Mouse (Mus musculus): ENCODE data around the gene Etnk2.

Etnk2 gene

DNA sequence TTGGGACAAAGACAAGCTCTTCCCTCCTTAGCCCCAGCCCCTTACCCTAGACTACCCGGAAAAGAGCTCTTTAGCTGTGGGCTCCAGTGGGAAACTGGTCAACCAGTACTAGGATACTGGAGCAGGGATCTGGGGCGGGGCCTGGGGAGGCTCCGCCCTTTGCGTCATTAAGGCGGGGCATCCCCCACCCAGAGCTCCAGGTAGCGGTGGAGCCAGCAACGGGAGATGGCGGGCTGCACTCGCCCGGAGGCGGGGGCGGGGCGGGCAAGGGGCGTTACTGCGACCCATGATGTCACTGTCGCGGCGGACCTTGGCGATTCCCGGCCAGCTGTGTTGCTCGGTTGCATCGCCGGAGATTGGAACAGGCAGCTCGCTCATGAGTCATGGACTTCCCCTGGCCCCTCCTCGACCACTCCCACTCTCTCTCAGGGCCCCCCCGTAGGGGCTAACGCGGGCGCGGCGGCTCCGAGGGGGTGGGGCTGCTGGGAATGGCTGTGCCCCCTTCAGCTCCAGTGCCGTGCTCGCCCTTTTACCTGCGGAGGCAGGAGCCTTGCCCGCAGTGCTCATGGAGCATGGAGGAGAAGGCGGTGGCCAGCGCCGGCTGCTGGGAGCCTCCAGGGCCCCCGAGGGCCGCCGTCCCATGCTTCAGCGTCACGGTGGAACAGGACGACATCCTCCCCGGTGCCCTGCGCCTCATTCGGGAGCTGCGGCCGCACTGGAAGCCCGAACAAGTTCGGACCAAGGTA is at the start of gene Etnk2:
TSS of gene Etnk2 (plus strand) at position 297 of the 746 bp plus-strand sequence.
- POLR2A ChIA-PET = interaction anchor here in 3 of 4 experiments (0.6 to 5.5 kb wide), 86 partner anchors 10 to 736 kb away, joined by 3 to 49 read pairs (median 4); partner anchors contain the start of genes Btg2 (in 2 of the 3), Ppp1r15b (in 2 of the 3), Snrpe (in 2 of the 3) and Kiss1 (in 1 of the 3)

DNA sequence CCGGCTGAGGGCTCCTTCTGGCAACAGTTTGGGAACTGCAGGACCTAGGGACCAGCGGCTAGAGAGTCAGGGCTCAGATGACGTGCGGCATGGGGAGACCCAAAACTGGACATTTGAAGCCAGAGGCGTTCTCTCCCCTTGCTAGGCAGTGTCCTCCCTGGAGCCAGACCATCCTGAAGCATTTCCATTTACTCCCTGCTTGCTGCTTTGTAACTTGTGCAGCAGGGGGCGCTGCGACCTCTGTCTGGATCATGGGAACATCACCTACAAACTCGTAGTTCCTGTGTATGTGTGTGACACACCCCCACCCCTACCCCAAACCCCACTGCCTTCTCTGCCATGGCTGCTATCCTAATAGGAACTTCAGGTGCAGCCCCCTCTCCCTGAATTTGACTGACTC is 49.0 kb upstream of the Etnk2 start:
- CTCF ChIA-PET = interaction anchor here (0.7 to 2.3 kb wide), 18 partner anchors 16 to 741 kb away, joined by 3 to 22 read pairs (median 4); partner anchors contain the start of genes Etnk2 (in 1 of the 4) and Snrpe (in 1 of the 4)
- POLR2A ChIA-PET = interaction anchor here in 3 of 4 experiments (0.5 to 1.8 kb wide), 5 partner anchors 18 to 41 kb away, joined by 3 to 4 read pairs (median 3); no protein-coding TSS in a partner anchor

More for the DNA sequence above, at the start of gene Etnk2:
- CTCF ChIA-PET = interaction anchor here (0.6 to 3.6 kb wide), 36 partner anchors 8 to 251 kb away, joined by 3 to 32 read pairs (median 5); partner anchors contain the start of gene Snrpe (in 1 of the 4)

DNA sequence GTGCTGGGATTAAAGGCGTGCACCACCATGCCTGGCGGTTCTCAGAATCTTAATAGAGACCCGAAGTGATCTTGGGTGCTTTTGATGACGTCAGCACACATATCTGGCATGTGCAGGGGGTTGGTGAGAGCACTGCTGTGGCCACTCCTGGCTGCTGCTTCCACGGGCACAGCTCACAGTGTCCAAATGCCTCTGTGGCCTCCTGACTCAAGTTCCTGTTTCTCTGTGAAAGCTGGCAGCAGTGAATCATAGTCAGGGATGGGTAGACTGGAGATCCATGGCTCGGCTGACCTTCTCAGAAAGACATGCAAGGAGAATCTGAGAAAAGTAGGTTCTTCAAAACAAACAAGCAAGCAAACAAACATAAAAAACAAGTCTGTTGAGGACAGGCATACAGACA is 47.6 kb upstream of the Etnk2 start:
- CTCF ChIA-PET = interaction anchor here in 3 of 4 experiments (0.9 to 2.9 kb wide), 5 partner anchors 9 to 295 kb away, joined by 3 to 27 read pairs (median 5); partner anchors contain the start of gene Snrpe (in 1 of the 3)
- POLR2A ChIA-PET = interaction anchor here in 1 of 4 experiments (20.0 kb wide), 1 partner anchor 23 kb away, joined by 388 read pairs; no protein-coding TSS in a partner anchor

DNA sequence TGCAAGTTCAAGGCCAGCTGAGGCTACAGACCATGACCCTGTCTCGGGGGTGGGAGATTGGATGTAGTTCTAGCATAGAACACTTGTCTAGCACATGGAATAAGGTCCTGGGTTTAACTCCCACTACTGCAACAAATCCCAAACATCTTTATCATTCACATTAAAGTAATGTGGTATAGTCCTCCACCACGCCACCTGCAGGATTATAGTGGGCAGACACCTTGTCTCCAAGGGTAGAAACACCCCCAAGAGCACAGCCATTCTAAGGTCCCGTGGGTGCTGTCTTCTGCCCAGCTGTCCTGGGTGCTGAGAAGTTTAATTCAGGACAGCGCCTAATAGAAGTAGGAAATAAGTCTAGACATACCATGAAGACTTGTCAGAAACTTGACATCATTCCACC is 46.8 kb upstream of the Etnk2 start:
- CTCF ChIA-PET = interaction anchor here (0.6 to 2.9 kb wide), 13 partner anchors 10 to 294 kb away, joined by 3 to 27 read pairs (median 5); partner anchors contain the start of genes Ren1 (in 1 of the 4) and Snrpe (in 1 of the 4)

DNA sequence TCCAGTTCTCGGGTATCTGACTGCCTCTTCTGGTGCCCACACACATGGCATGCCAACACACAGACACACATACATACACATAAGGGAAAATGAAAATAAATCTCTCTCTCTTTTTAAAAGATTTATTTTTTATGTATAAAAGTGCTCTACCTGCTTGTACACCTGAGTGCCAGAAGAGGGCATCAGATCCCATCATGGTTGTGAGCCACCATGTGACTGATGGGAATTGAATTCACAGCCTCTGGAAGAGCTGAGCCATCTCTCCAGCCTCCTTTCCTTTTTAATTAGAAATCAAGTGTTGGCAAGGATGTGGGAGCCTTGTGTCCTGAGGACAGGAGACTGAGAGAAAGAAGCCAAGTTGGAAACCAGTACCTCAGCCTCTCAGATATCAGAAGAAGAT is 46.2 kb upstream of the Etnk2 start:
- POLR2A ChIA-PET = interaction anchor here in 2 of 4 experiments (0.6 to 20.0 kb wide), 6 partner anchors 9 to 36 kb away, joined by 3 to 388 read pairs (median 4); partner anchors contain the start of gene Ren1 (in 1 of the 2)
- CTCF ChIA-PET = interaction anchor here (0.6 to 2.9 kb wide), 29 partner anchors 9 to 293 kb away, joined by 3 to 27 read pairs (median 3); partner anchors contain the start of genes Etnk2 (in 2 of the 4), Ren1 (in 1 of the 4) and Snrpe (in 1 of the 4)

More for the DNA sequence above, 46.8 kb upstream of the Etnk2 start:
- POLR2A ChIA-PET = interaction anchor here in 2 of 4 experiments (1.2 to 20.0 kb wide), 4 partner anchors 10 to 37 kb away, joined by 3 to 388 read pairs (median 6); partner anchors contain the start of gene Ren1 (in 1 of the 2)

DNA sequence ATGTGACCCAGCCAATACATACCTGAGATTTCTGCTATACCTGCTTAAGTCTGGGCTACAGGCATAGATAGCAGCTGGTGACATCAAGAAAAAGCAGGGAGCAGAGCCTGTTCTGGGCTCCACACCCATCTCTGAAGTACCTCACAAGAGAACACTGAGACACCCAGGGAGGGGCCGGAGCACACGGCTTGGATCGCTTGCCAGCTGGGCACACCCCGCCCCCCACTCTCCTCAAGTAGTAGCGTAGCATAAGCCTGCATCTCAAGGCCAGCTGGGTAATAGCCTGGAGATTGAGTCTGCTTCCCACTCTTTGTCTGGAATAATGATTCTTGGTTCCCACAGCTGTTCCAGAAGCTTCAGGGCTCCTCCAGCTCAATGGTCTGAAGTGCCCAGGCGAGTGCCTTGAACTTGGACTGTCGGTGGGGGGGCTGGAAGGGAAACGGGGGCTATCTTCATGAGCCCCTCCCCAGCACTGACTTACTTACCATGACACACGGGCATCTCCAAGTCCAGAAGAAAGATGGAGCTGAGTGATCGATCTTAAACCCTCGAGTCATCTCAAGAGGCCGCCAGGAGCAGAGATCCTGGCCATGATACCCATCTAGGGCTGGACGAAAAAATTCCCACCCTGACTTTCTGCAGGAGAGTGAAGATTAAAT is 42.0 kb upstream of the Etnk2 start, which contains the start of gene Kiss1:
TSS of gene Kiss1 (plus strand) at position 609 of the 659 bp plus-strand sequence.
- POLR2A ChIA-PET = interaction anchor here in 3 of 4 experiments (0.5 to 20.0 kb wide), 22 partner anchors 9 to 819 kb away, joined by 3 to 388 read pairs (median 4); partner anchors contain the start of genes Etnk2 (in 1 of the 3), Ppp1r15b (in 1 of the 3), Ren1 (in 1 of the 3) and Snrpe (in 1 of the 3)

DNA sequence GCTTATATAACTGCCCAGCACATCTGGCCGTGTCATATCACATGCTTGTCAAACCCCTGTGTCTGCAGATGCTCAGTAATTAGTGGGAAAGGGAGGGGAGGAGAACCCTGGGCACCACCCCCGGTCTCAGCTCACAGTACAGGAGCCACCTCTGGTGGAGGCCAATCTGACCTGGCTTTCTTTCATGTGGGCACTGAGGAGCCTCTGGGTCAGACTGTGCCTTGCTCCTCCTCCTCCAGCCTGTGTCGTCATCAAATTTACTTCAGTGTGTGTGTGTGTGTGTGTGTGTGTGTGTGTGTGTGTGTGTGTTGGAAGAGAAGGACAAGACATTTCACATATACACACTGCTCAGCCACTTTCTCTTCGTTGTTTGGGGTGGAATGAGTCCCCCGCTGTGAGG is 40.0 kb upstream of the Etnk2 start:
- POLR2A ChIA-PET = interaction anchor here in 3 of 4 experiments (0.6 to 20.0 kb wide), 18 partner anchors 11 to 348 kb away, joined by 3 to 388 read pairs (median 4); partner anchors contain the start of genes Etnk2 (in 2 of the 3) and Ren1 (in 1 of the 3)
- CTCF ChIA-PET = interaction anchor here in 3 of 4 experiments (0.7 to 2.2 kb wide), 6 partner anchors 11 to 287 kb away, joined by 4 to 11 read pairs (median 5); partner anchors contain the start of gene Snrpe (in 1 of the 3)

More for the DNA sequence above, 42.0 kb upstream of the Etnk2 start, which contains the start of gene Kiss1:
- CTCF ChIA-PET = interaction anchor here (0.7 to 3.6 kb wide), 8 partner anchors 9 to 715 kb away, joined by 3 to 25 read pairs (median 5); no protein-coding TSS in a partner anchor

DNA sequence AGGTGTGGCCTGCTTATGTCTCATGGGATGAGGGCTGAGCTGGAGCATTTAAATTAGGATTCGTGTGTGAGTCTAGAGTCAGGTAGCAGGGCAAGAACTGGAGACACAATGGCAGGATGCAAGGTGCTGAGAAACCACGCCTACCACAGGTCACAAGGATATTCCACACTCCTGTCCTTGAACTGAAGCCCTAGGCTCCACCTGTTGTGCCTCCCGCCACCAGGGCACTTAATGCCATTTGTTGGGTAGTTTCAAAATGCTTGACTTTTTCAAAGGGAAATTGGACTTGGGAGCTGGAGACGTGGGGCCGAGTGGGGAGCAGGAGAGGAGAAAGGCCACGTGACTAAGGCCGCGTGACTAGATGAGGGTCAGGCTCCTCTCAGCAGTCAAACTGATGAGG is 37.4 kb upstream of the Etnk2 start:
- ChIA-PET POLR2A (interaction anchor here (0.6 to 20.0 kb wide), 50 partner anchors 8 to 1872 kb away, joined by 3 to 388 read pairs (median 4); partner anchors contain the start of genes Etnk2 (in 2 of the 4), Ren1 (in 2 of the 4), Plekha6 (in 1 of the 4) and Ppp1r15b (in 1 of the 4)), CTCF (interaction anchor here in 3 of 4 experiments (1.0 to 2.4 kb wide), 10 partner anchors 9 to 100 kb away, joined by 3 to 10 read pairs (median 5); partner anchors contain the start of gene Ren1 (in 1 of the 3))

DNA sequence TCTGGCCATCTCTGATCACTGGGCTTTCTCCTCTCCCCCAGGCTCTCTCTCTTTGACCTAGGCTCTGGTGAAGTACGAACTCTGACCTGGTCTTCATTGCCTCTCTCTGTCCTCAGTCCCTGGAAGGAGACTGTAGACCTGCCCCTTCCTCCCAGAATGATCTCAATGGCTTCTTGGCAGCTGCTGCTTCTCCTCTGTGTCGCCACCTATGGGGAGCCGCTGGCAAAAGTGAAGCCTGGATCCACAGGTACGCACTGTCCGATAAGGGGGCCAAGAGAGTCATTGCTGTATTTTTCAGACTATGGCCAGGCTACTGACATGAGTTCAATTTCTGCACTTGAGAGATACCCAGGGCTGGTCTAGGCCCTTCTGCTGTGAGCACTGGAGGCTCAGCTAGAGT is 36.3 kb upstream of the Etnk2 start:
- ChIA-PET POLR2A (interaction anchor here (0.6 to 20.0 kb wide), 28 partner anchors 10 to 341 kb away, joined by 3 to 388 read pairs (median 6); partner anchors contain the start of genes Etnk2 (in 2 of the 4), Ren1 (in 2 of the 4), Ppp1r15b (in 1 of the 4) and Zbed6 (in 1 of the 4)), CTCF (interaction anchor here (0.5 to 2.4 kb wide), 10 partner anchors 13 to 144 kb away, joined by 3 to 10 read pairs (median 6); no protein-coding TSS in a partner anchor)

DNA sequence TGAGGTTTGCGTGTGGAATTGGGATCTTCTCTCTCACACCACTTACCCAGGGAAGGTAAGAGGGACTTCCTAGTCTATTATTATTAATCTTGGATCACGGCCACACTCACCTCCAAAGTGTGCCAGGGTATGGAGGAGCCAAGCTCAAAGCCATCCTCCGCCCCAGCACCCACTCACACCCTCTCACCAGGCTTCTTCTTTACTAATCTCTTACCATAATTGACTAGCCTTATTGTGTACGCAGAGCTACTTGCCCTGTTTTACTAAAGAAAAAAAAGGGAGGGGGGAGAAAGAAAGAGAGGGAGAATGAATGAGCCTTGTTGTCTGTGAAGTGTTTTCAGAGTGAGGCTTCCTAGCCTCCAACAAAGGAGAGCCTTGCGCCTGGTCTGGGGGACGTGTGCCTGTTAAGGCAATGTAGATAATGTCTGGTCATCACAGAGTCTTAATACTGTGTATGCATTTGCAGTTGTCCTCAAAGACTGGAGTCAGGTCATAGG is 35.0 kb upstream of the Etnk2 start:
- CTCF ChIA-PET = interaction anchor here (0.7 to 2.4 kb wide), 12 partner anchors 11 to 268 kb away, joined by 3 to 10 read pairs (median 4); partner anchors contain the start of gene Ppp1r15b (in 1 of the 4)
- POLR2A ChIA-PET = interaction anchor here (0.6 to 20.0 kb wide), 18 partner anchors 9 to 685 kb away, joined by 3 to 388 read pairs (median 5); partner anchors contain the start of gene Etnk2 (in 3 of the 4)

DNA sequence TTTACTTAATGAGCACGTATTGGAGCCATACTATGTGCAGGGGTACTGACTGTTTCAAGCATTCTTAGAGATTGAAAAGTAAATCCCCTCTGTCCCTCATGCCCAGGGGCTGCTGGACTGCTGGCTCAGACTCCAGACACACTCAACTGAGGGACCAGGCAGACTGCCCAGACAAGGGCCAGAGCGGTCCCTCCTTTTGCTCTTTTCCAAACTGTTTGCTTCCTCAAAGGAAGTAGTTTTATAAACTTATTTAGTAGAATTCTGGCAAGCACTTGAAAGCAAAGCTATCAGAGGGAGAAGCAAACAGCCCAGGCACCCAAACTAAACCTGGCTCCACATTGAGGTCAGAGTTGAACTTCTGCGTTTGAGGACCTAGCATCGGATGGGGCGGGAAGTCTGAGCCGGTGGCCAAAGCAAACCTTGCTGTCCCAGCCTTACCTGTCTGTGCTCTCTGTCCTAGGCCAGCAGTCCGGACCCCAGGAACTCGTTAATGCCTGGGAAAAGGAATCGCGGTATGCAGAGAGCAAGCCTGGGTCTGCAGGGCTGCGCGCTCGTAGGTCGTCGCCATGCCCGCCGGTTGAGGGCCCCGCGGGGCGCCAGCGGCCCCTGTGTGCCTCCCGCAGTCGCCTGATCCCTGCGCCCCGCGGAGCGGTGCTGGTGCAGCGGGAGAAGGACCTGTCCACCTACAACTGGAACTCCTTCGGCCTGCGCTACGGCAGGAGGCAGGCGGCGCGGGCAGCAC is 34.3 kb upstream of the Etnk2 start:
- POLR2A ChIA-PET = interaction anchor here in 3 of 4 experiments (1.0 to 20.0 kb wide), 11 partner anchors 9 to 309 kb away, joined by 3 to 388 read pairs (median 5); partner anchors contain the start of gene Etnk2 (in 2 of the 3)
- CTCF ChIA-PET = interaction anchor here in 2 of 4 experiments (0.7 to 1.8 kb wide), 6 partner anchors 11 to 180 kb away, joined by 3 to 5 read pairs (median 4); no protein-coding TSS in a partner anchor

DNA sequence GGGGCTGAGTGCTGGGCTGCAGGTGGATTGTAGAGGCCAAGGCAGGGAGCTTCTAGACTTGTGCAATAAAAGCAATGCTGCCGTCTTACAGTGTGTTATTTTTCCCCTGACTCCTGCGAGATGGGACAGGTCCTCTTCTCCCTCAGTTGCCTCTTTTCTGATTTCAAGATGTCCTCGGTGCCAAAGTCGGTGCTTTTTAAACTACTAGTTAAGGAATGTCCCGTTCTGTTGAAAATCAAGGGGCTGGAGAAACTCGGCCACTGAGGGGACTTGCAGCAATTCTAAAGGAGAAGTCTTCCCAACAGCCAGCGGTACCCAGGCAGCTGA is 33.8 kb upstream of the Etnk2 start:
- ChIA-PET CTCF (interaction anchor here in 2 of 4 experiments (1.1 to 1.8 kb wide), 4 partner anchors 23 to 181 kb away, joined by 3 to 5 read pairs (median 4); no protein-coding TSS in a partner anchor), POLR2A (interaction anchor here in 2 of 4 experiments (0.5 to 20.0 kb wide), 10 partner anchors 8 to 309 kb away, joined by 3 to 388 read pairs (median 5); partner anchors contain the start of gene Etnk2 (in 1 of the 2))

DNA sequence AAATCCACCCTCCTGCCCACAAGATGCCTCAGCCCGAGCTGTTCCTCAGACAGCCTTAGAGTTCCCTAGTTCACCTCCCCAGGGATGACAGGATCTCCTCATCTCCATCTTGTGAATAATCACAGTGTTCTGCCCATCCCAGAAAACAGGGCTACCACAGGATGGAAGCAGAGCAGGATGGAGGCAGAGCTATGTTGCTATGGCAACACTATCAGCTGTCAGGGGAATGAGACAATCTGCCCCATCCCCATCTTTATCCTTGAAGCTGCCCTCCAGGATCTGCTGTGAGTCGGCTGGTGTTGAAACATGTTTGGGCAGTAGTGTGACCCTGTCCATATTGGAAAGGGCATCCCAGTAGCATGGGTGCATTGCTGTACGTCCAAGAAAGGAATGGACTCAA is 32.2 kb upstream of the Etnk2 start:
- POLR2A ChIA-PET = interaction anchor here (0.6 to 20.0 kb wide), 11 partner anchors 6 to 332 kb away, joined by 3 to 388 read pairs (median 9); partner anchors contain the start of genes Kiss1 (in 2 of the 4) and Etnk2 (in 1 of the 4)
- CTCF ChIA-PET = interaction anchor here (0.6 to 1.2 kb wide), 5 partner anchors 16 to 22 kb away, joined by 3 to 6 read pairs (median 4); no protein-coding TSS in a partner anchor

DNA sequence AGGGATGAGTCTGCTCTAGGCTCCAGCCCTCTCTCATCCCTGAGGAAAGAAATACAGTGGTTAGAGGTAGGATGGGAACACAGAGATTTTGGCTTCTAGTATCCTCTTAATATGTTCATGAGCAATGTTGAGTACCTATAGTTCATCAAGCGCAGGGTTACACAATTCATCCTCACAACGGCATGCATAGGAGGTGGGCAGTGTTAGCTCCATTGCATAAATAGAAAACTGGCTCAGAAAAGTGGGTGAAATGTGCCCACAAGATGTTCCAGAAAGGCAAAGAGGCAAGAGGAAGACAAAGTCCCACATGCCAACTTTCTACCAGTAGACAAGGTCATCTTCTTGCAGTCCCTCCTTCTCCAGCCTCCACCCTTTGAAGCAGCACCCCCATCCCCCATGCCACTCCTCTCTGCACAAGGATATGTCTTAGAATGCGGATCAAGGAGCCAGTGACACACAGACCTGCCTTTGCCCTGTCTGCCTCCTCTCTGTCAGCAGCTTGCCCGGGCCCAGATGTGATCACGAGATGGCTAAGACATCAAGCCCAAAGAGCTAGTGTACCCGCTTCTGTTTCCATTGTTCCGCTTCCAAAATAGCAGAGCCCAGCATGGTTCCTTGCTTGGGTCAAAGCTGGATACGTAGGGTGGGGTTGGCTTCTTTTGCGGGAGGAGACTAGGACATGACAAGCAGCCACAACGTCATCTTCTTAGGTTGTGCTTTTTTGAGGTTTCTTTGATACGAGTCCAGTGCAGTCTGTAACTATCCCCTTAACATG is 30.5 kb upstream of the Etnk2 start:
- ChIA-PET POLR2A (interaction anchor here (0.5 to 20.0 kb wide), 17 partner anchors 6 to 730 kb away, joined by 3 to 388 read pairs (median 5); partner anchors contain the start of genes Kiss1 (in 2 of the 4) and Etnk2 (in 1 of the 4)), CTCF (interaction anchor here in 1 of 4 experiments (2.0 kb wide), 1 partner anchor 21 kb away, joined by 8 read pairs; no protein-coding TSS in a partner anchor)

DNA sequence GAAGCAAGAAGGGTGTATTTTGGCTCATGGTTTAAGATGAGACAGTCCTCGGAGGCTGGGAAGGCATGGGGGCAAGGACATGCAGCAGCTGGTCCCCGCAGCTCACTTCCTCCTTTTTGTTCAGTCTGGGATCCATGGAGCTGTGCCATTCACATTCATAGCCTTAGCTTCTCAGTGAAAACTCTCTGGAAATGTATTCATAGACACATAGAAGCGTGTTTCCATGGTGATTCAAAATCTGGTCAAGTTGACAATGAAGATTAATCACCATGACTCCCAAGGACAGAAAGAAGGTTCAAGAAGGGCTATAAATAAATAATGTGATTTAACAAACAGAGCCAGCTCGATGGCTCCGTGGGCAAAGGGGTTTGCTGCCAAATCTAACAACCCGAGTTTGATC is 29.4 kb upstream of the Etnk2 start:
- POLR2A ChIA-PET = interaction anchor here in 3 of 4 experiments (0.6 to 20.0 kb wide), 20 partner anchors 5 to 360 kb away, joined by 3 to 388 read pairs (median 6); partner anchors contain the start of genes Etnk2 (in 2 of the 3), Kiss1 (in 2 of the 3) and Ren1 (in 1 of the 3)
- CTCF ChIA-PET = interaction anchor here in 2 of 4 experiments (0.9 to 2.0 kb wide), 4 partner anchors 20 to 46 kb away, joined by 3 to 8 read pairs (median 4); no protein-coding TSS in a partner anchor
